Mouse (Mus musculus) thymus, postnatal 10 days (tissue): ENCODE measurements around the gene Tmem62.
"Not testable (repeated sequence)": the region's sequence is repeated elsewhere in the genome, so short reads cannot be mapped to it uniquely, and the experiment has no call there.

ENCODE experiments used
- DNase-seq, 2 experiments: peaks; one replicate each; pipeline ENCODE4 v3.0.0; 2021; ENCODE audit warnings: low spot score in 2 of 2

Tmem62 gene

DNA sequence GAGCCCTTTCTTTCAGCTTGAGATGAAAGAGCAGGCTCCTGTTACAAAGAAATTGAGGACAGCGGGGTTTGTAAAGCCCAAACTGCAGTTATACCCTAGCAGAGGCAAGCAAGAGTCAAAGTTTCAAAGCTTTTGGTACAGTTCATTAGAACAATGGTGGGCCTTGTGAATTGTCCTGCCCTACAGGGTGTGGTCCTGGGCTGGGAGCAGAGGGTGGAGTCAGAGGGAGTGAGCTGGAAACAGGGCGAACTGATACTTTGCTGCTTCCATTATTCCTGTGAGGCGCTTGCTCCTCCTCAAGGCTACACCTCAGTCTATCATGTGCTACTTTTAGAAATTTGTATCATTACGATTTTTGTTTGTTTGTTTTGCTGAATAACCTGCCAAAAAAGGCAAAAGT lies 14.4 kb downstream of the Tmem62 start:
- no peak for DNase-seq

DNA sequence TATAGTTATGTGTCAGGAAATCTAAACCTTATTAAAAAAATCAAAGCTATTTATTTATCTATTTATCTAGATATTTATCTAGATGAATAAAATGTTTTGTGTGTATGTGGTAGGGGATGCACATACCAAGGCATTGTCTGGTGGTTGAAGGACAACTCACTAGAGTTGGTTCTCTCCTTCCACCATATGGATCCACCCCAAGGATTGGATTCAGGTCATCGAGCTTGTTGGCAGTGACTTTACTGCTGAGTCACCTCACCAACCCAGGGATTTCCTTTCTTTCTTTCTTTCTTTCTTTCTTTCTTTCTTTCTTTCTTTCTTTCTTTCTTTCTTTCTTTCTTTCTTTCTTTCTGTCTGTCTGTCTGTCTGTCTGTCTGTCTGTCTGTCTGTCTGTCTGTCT lies 19.8 kb downstream of the Tmem62 start:
- DNase-seq: not testable (repeated sequence)

- no peak for DNase-seq
Measured at GRCm38 (mm10) chr2:120998863-120999262, 22.0 kb downstream of the Tmem62 start.

DNA sequence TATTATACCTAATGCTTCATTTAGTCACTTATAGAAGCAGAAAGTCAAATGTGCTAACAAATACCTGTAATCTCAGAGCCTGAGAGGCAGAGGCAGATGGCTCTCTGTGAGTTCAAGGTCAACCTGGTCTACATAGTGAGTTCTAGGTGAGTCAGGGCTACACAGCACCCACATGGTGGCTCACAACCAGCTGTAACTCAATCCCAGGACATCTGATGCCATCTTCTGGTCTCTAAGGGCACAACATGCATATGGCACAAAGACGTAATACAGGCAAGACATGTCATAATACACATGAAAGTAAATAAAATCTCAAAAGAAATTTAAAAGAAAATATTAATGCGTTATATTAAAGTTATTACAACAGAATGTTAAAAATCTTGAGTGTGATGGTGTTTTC lies 26.8 kb downstream of the Tmem62 start:
- DNase-seq: no peak

DNA sequence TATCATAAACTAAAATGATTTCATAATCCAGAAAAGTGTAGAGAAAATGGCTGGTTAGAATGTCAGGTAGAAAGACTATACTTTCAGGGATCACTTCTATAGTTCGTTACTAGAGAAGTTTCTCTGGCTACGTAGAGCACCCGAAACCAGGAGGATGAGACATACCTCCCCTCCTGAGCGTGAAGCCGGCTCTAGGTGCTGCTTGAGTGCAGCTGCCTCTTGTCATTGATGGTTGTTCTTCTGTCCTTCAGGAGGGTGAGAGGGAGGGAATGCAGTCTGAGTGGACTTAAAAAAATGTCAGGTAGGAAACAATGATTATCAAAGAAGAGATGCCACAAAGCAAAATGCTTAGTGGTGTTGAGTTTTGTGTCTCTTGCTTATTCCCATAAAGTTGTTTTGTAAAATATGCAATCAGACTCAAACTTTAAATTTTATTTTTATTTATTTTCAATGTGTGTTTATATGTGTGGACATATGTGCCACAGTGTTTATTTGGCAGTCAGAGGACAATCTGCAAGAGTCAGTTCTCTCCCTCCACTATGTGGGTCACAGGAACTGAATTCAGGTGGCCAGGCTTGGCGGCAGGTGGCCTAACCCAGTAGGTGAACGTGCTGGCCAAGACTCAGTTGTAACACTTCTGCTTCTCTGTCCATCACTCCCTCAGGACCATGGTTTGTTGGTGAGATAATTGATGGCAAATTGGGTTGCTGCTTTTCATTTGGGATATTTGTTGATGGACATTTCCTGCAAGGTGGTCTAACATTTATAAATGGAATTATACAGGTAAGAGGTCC lies 27.4 kb downstream of the Tmem62 start:
- no peak for DNase-seq

- DNase-seq: no peak
Measured at GRCm38 (mm10) chr2:121006986-121007385, 30.2 kb downstream of the Tmem62 start.

DNA sequence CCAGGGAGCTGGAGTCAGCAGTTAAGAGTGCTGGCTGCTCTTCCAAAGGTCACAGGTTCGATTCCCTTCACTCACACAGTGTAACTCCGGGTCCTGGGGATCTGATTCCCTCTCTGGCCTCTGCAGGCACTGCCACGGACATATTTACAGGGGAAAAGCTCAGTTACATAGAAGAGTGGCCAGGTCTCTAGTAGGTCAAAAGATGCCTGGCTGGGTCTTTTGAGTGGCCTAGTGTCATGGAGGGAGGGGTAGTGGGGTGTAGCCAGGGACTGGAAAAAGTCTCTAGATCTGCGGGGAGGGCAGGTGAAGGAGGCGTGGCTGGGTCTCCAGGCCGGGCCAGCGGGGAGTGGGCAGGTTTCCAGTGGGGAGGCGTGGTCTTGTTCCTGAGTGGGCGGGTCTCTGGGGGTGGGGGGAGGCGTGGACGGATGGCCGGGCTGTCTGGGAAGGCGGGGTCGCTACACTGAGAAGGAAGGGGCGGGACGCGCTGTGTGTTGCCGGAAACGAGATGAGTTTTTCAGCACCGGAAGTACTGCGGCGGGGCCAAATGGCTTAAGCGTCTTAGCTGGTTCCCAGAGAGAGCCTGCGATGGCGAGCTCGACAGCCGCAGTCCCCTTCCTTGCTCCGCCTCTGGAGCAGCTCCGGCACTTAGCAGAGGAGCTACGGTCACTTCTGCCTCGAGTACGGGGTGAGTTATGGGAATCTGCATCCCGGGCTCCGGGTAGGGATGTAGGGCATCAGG lies 31.3 kb downstream of the Tmem62 start, which contains the start of gene Ccndbp1:
Gene Ccndbp1, plus strand, starts transcription at position 479 of the 739 bp plus-strand sequence.
- DNase-seq: peak; percentile 82 to 83

DNA sequence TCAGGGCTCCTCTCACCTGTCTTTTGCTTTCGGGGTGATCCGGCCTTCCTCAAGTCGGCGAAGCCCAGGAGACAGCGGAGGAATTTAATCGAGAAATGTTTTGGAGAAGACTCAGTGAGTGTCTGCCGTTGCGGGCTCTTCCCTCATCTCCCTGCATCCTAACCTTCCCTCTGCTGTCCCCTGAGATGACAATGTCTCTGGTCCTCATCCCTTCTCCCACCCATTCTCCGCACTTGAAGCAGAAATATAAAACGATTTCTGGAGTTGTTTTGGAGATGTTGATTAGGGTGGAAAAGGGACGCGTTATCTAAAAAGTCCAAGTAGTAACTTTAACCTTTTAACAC lies 31.8 kb downstream of the Tmem62 start:
- no peak for DNase-seq

DNA sequence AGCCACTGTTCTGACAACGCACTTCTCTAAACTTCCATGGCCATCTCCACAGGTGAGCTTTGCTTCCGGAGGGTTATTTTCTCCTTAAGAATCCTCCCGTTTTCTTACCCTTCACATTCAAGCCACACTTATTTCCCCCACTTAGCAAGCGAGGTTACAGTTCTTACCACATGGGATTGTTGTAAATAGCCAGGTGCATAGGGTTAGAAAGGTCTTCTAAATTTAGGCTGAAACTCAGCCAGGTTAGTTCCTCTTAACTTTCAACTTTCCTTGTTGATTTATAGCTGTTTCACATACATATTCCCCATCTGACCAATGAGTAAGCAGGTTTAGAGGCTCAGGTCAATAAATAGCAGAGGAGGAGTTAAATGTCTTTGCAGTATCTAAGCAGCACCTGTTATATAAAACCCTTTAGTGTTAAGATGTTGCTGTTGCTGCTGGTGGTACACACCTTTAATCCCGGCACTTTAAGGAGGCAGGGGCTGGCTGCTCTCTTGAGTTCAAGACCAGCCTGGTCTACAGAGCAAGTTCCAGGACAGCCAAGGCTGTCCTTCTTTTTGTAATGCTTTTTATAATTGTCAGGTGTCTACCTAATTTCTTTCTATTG lies 32.4 kb downstream of the Tmem62 start:
- DNase-seq: no peak

DNA sequence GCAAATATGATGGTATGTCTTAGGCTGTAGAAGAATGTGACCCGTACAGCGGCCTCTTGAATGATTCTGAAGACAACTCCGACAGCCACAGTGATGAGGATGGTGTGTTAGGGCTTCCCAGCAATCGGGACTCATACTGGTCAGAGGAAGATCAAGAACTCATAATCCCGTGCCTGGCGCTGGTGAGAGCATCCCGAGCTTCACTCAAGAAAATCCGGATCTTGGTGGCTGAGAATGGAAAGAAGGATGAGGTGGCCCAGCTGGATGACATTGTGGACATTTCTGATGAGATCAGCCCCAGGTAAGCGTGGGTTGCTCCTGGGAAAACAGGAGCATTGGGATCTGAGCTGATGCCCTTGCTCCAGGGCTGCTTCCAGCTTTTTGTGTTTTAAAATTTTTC lies 35.9 kb downstream of the Tmem62 start:
- DNase-seq: no peak

DNA sequence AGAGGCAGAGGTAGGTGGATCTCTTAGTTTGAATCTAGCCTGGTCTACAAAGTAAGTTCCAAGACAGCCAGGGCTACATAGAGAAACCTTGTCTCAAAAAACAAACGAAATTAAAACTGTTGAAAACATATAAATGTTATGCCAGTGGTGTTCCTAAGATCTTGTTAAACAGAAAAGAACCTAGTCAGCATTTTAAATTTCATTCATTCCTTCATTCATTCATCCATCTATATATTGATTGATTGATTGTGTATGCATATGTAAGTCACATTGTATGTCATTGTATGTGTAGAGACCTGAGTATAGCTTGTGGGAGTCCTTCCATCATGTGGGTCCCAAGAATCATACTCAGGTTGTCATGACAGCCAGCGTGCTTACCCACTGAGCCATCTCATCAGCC lies 38.7 kb downstream of the Tmem62 start:
- no peak for DNase-seq

- DNase-seq: no peak
Measured at GRCm38 (mm10) chr2:121016226-121016625, 39.4 kb downstream of the Tmem62 start.

GRCm38 (mm10) chr2:121017151-121017550 lies 40.3 kb downstream of the Tmem62 start:
- no peak for DNase-seq

- no peak for DNase-seq
Measured at GRCm38 (mm10) chr2:121022918-121023317, 46.1 kb downstream of the Tmem62 start.

DNA sequence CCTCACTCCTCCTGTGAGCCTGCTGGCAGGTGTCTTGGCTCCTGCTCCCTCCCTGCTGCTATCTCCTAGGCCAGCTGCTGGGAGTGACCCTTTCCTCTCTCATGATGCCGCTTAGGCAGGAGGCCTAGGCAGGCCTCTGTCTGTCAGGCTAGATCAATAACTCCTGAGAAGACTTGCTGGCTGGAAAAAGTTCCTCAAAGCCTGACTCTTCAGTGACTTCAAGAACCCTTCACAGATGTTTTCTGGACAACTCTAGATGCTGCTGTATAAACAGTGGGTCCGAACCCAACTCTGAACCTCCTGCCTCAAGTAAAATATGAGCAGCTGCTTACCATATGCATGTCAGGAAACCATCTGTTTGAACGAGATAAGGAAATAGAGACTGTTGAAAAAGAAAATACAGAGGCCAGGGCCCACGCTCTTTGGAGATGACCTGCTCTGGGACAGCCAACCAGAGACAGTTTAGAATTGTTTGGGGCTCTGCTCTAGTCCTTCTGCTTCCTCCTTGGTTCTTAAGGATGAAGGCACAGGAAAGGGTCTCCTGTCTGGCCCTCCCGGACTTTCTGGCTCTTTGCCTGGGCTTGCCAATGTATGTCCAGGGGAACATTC lies 60.0 kb downstream of the Tmem62 start, which contains the start of gene Epb42:
Gene Epb42, minus strand, starts transcription at position 340 of the 609 bp plus-strand sequence.
- no peak for DNase-seq

- DNase-seq: not testable (repeated sequence)
Measured at GRCm38 (mm10) chr2:121038851-121039250, 62.0 kb downstream of the Tmem62 start.

- DNase-seq: no peak
Measured at GRCm38 (mm10) chr2:121039382-121039781, 62.6 kb downstream of the Tmem62 start.

- peak in 1 of 2 experiments; percentile 43 for DNase-seq
Measured at GRCm38 (mm10) chr2:121041098-121041497, 64.3 kb downstream of the Tmem62 start.

DNA sequence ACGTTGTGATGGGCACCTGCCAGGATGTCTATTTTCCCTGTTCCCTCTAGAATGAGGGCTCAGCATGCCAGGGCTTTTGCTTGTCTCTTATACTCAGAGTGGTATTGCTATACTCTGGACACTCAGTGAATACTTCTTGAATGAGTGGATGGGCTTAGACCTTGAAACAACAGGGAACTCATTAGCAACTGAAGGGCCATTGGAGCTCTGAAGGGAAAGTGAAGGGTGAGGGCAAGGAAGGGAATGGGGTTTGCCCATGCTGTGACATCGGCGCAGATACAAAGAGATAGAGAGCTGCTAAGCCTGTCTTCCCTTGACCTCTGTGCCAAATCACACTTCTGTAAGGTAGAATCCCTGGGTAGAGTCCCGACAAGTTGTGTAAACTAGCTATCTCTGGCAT lies 68.8 kb downstream of the Tmem62 start:
- no peak for DNase-seq

GRCm38 (mm10) chr2:121052176-121052575 lies 75.4 kb downstream of the Tmem62 start:
- DNase-seq: no peak

- DNase-seq: no peak
Measured at GRCm38 (mm10) chr2:121054060-121054459, 77.2 kb downstream of the Tmem62 start.

DNA sequence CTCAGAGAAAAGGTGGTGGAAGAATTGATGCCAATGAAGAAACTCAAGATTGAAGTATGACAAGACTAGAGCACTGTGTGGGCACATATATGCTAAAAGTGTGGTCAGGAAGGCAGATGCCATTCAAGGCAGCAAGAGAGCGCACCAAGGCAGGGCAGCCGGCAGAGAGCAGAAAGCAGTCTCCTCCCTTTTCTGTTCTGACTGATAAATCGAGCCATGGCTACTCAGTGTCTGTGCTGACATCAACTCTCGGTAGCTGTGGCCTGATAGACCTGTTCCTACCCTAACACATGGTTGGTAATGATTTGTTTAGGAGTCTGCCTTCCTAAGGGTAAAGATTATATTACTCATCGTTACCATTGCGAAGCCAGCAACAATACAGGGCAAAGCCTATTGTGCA lies 79.1 kb downstream of the Tmem62 start:
- DNase-seq: no peak
